Mouse (Mus musculus): ENCODE data around the gene Btbd35f25. TPM values are rescaled to one million over a fixed set of nuclear protein-coding genes. Genes with fewer than 3 reads are reported as not detected.

Gene Btbd35f25
- not detected in 2 replicates for polyA plus RNA-seq (2015; fragmentation: Nextera tagmentation; extraction: Ambion mirVana)

GRCm38 (mm10) chrX:31717056-31717455, at the start of gene Btbd35f25:
Btbd35f25 (minus strand) TSS chrX:31717156.

Other genes starting within 250 kb of the Btbd35f25 start
- not detected in 2 replicates for gene Gm21883, start 142.9 kb downstream of the Btbd35f25 start, polyA plus RNA-seq (2015; fragmentation: Nextera tagmentation; extraction: Ambion mirVana)
- gene Spin2e, start 98.2 kb downstream of the Btbd35f25 start, polyA plus RNA-seq (2015; fragmentation: Nextera tagmentation; extraction: Ambion mirVana), result not detected in 2 replicates
- not detected in 2 replicates for gene Gm21637, start 244.9 kb upstream of the Btbd35f25 start, polyA plus RNA-seq (2015; fragmentation: Nextera tagmentation; extraction: Ambion mirVana)

Measured in skeletal muscle tissue, postnatal 0 days (tissue).